Mouse (Mus musculus): ENCODE measurements around the gene Asb16. TPM values are rescaled to one million over a fixed set of nuclear protein-coding genes. Genes with fewer than 3 reads are reported as not detected.
"Not testable (repeated sequence)": the region's sequence is repeated elsewhere in the genome, so short reads cannot be mapped to it uniquely, and the experiment has no call there.

Gene Asb16
- polyA plus RNA-seq, 1 experiment from 2014 or later = 0.22 TPM

DNA sequence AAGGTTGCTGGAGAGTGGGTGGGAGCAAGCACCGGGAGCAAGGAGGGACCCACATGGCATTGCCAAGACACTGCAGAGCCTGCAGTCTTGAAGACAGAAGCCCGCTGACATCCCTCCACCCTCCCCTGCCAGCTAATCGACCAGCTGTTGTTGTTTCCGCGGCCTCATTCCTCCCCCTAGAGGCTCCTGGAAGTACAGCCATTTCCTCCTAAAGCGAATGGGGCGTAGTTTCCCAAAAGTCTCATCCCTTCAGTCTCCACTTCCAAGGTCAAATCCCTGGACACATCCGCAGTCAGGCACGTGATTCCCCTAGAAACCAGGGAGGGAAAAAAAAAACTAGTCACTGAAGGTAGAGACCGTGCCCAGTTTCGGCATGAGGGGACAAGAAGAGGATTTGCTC, 1.1 kb upstream of the Asb16 start:
- 9% methylated on average over 11 of the region's 11 CpGs for WGBS
- Histone ChIP-seq H3K27me3 (no peaks in the 10 kb centered on the region), H3K36me3 (peaks cover 21% of the 10 kb centered on the region), H3K4me3 (no peak overlapping the region), H3K27ac (no peak overlapping the region), H3K4me1 (peaks cover 11% of the 10 kb centered on the region), H3K9ac (no peak overlapping the region), H3K4me2 (replicated peaks) (peak overlapping the region; percentile 34; the same call in 1 of the 2 replicates), H3K9me3 (no peaks in the 10 kb centered on the region)
- ATAC-seq (ENCODE audit: low FRiP score, low read depth) = peak; percentile 54

DNA sequence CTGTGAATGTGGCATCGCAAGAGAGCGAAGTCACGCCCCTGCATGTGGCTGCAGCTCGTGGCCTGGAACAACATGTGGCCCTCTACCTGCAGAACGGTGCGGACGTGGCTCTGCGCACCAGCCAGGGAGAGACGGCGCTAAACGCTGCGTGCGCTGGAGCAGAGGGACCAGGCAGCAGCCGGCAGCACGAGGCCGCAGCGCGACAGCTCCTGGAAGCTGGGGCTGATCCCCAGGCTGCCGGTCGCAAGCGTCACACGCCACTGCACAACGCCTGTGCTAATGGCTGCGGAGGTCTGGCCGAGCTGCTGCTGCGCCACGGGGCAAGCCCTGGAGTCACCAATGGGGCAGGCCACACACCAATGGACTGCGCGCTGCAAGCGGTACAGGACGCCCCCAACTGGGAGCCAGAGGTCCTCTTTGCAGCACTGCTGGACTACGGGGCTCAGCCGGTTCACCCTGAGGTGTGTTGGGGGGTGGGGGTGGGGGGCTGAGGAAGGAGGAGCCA, 7.9 kb downstream of the Asb16 start:
- Histone ChIP-seq H3K9me3 (no peaks in the 10 kb centered on the region), H3K36me3 (no peaks in the 10 kb centered on the region), H3K4me3 (peak overlapping the region; percentile 50), H3K4me2 (replicated peaks) (peak overlapping the region; percentile 87), H3K27me3 (peaks cover 8% of the 10 kb centered on the region), H3K9ac (peak overlapping the region; percentile 76), H3K4me1 (peaks cover 18% of the 10 kb centered on the region), H3K27ac (0 out of 2 replicates have a peak overlapping the region, but pooled peaks have one; percentile 33)
- peak; percentile 75 for ATAC-seq (ENCODE audit: low FRiP score, low read depth)
- 2% methylated on average over 33 of the region's 33 CpGs for WGBS

DNA sequence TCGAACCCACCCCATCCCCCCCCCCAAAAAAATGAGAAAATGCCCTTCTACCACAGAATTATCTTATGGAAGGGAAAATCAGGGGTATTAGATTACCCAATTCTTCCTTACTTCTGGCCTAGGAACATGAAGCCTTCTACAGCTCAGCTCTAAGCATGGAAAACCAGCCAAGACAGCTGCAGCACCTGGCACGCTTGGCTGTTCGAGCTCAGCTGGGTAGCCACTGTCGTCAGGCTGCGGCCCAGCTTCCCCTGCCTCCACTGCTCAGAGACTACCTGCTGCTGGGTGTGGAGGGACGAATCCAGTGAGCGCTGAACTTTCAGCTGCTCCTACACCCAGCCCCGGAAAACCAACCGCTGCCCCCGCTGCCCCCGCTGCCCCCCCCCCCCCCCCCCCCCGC, 9.2 kb downstream of the Asb16 start:
- H3K9ac ChIP-seq = no peak overlapping the region
- H3K4me3 ChIP-seq = no peak overlapping the region
- H3K27ac ChIP-seq = no peak overlapping the region
- peaks cover 18% of the 10 kb centered on the region for H3K4me1 ChIP-seq
- H3K27me3 ChIP-seq = peaks cover 8% of the 10 kb centered on the region
- no peaks in the 10 kb centered on the region for H3K9me3 ChIP-seq
- no peak for ATAC-seq (ENCODE audit: low FRiP score, low read depth)
- H3K4me2 ChIP-seq (replicated peaks) = peak overlapping the region; percentile 87; the same call in 1 of the 2 replicates
- no peaks in the 10 kb centered on the region for H3K36me3 ChIP-seq
- 79% methylated on average over 7 of the region's 12 CpGs for WGBS

DNA sequence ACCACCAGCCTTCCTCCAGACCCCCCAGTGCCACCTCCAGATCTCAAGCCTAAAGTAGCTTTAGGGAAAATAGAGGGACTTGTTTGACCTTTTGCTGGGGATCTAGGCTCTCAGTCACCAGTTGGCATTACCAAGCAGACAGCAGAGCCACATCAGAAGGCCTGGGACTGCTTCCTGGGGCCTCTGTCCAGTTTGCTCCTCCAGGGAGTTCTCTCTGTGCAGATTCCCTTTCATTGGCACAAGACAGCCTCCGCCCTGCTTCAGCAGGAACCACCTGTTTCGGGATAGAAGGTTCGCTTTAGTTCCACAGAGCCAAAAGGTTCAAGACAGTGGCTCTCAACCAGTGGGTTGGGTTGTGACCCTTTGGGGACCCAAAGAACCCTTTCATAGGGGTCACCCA, 11.1 kb downstream of the Asb16 start:
- Histone ChIP-seq H3K4me1 (peaks cover 18% of the 10 kb centered on the region), H3K4me2 (replicated peaks) (no peak overlapping the region), H3K9ac (no peak overlapping the region), H3K27me3 (peaks cover 8% of the 10 kb centered on the region), H3K36me3 (no peaks in the 10 kb centered on the region), H3K4me3 (no peak overlapping the region), H3K9me3 (no peaks in the 10 kb centered on the region), H3K27ac (no peak overlapping the region)
- ATAC-seq (ENCODE audit: low FRiP score, low read depth) = no peak
- 89% methylated on average over 3 of the region's 3 CpGs for WGBS

DNA sequence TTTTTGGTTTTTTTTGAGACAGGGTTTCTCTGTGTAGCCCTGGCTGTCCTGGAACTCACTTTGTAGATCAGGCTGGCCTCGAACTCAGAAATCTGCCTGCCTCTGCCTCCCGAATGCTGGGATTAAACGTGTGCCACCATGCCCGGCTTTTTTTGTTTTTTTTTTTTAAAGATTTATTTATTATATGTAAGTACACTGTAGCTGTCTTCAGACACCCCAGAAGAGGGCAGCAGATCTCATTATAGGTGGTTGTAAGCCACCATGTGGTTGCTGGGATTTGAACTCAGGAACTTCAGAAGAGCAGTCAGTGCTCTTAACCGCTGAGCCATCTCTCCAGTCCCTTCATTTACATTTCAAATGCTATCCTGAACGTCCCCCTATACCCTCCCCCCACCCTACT, 11.7 kb downstream of the Asb16 start:
- H3K9ac ChIP-seq; H3K4me3 ChIP-seq; ATAC-seq (ENCODE audit: low FRiP score, low read depth); H3K36me3 ChIP-seq; H3K27me3 ChIP-seq; H3K9me3 ChIP-seq; H3K27ac ChIP-seq; H3K4me2 ChIP-seq (replicated peaks): not testable (repeated sequence)
- peaks cover 18% of the 10 kb centered on the region for H3K4me1 ChIP-seq
- WGBS = 73% methylated on average over 6 of the region's 6 CpGs

DNA sequence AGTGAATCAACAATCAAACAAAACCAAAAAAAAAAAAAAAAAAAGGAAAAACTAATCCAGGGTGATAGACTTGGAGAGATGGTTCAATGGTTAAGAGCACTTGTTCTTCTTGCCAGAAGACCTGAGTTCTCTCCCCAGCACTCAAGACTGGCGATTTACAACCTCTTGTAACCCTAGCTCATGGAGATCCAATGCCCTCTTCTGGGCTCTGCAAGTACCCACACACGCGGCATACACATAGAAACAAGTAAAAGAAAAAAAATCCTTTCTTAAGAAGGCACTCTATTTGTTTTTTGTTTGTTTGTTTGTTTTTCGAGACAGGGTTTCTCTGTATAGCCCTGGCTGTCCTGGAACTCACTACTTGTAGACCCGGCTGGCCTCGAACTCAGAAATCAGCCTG, 15.4 kb downstream of the Asb16 start:
- Histone ChIP-seq H3K36me3 (peaks cover 19% of the 10 kb centered on the region), H3K4me1 (peaks cover 13% of the 10 kb centered on the region), H3K9ac (no peak overlapping the region), H3K27ac (peak overlapping the region; percentile 79; the same call in 1 of the 2 replicates), H3K27me3 (no peaks in the 10 kb centered on the region), H3K9me3 (no peaks in the 10 kb centered on the region), H3K4me3 (peak overlapping the region; percentile 81), H3K4me2 (replicated peaks) (peak overlapping the region; percentile 86)
- ATAC-seq (ENCODE audit: low FRiP score, low read depth) = no peak
- 84% methylated on average over 6 of the region's 6 CpGs for WGBS

DNA sequence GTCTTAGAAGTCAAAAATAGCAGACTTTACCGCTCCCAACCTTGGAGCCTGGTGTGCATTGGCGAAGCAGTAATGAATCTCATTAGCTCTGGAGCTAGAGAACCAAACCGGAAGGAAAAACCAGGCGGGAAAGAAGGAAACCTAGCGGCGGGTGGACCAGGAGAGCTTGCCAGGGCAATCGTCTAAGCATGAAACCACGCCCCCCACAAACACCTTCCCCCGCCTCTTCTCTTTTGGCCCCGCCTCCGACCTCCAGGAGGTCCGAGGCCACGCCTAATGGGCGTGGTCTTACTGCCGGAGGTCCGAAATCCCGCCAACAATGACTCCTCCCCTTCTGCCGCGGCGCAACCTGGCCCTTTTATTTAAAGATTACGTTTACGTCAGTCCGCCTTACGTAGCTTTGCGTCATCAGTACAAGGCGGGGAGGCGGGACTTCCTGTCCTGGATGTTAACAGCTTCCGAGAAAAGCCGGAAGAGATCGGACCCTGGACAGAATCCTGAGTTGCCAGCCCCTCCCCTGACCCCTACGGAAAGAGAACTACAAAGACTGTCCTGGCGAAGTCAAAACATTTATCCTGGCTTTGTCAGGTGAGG, 16.1 kb downstream of the Asb16 start, which contains the start of gene Tmub2:
TSS of gene Tmub2 (plus strand) at position 431 of the 594 bp plus-strand sequence.
- Histone ChIP-seq H3K27ac (peak within 1 kb of the TSS; percentile 79), H3K4me3 (peak within 1 kb of the TSS; percentile 81), H3K4me2 (replicated peaks) (peak within 1 kb of the TSS; percentile 86), H3K4me1 (peaks cover 15% of the 10 kb centered on the region), H3K27me3 (no peaks in the 10 kb centered on the region), H3K36me3 (peaks cover 23% of the 10 kb centered on the region), H3K9me3 (no peaks in the 10 kb centered on the region), H3K9ac (peak within 1 kb of the TSS; percentile 90)
- peak; percentile 93 for ATAC-seq (ENCODE audit: low FRiP score, low read depth)
- WGBS = under 1% methylated on average over 32 of the region's 32 CpGs

DNA sequence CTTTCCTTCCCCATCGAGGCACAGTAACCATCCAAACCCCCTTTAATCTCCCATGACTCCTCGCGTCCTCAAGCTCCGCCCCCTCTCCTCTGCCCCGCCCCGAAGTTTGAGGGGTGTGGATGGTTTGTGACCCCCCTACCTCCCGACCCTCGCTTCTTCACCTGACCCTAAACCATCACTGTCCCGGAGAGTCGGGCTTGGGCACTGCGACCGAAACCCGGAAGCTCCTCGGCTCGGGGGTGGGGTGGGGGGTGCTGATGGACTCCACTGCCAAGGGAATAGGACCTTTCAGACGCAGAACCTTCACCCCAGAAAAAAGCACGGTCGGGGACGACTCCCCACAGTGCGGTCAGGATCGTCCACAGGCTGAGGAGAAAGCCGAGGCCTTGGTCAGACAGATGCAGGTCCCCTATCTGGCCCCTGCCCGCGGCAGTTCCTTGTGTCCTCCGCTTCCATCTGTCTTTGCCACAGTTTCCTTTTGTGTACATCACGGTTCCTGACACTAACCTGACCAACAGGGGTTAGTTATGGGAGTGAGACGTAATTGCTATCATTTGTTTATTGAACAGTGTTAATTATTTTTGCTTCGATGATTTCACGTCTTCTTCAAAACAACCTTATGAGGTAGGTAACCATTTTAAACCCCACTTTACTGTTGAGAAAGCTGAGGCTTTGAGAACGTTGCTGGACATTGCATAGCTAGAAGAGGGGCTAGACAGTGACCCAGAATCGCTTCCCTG, 16.7 kb downstream of the Asb16 start:
- H3K27me3 ChIP-seq = no peaks in the 10 kb centered on the region
- H3K27ac ChIP-seq = peak overlapping the region; percentile 67
- H3K36me3 ChIP-seq = peaks cover 29% of the 10 kb centered on the region
- 3% methylated on average over 31 of the region's 31 CpGs for WGBS
- H3K9me3 ChIP-seq = no peaks in the 10 kb centered on the region
- H3K4me1 ChIP-seq = peaks cover 16% of the 10 kb centered on the region
- H3K4me3 ChIP-seq = peak overlapping the region; percentile 81
- H3K9ac ChIP-seq = peak overlapping the region; percentile 90
- H3K4me2 ChIP-seq (replicated peaks) = peak overlapping the region; percentile 86
- peak; percentile 73 for ATAC-seq (ENCODE audit: low FRiP score, low read depth)

DNA sequence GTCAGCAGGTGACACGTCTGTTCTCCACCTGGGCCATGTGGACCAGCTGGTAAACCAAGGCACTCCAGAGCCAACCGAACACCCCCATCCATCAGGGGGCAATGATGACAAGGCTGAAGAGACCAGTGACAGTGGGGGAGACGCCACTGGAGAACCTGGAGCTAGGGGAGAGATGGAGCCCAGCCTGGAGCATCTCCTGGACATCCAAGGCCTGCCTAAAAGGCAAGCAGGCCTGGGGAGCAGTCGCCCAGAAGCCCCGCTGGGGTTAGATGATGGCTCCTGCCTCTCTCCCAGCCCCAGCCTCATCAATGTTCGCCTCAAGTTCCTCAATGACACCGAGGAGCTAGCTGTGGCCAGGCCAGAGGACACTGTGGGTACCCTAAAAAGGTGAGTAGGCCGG, 18.9 kb downstream of the Asb16 start:
- H3K4me1 ChIP-seq = peaks cover 16% of the 10 kb centered on the region
- H3K9me3 ChIP-seq = no peaks in the 10 kb centered on the region
- ATAC-seq (ENCODE audit: low FRiP score, low read depth) = no peak
- H3K4me2 ChIP-seq (replicated peaks) = no peak overlapping the region
- 86% methylated on average over 8 of the region's 8 CpGs for WGBS
- H3K9ac ChIP-seq = no peak overlapping the region
- H3K36me3 ChIP-seq = peaks cover 51% of the 10 kb centered on the region
- H3K27ac ChIP-seq = no peak overlapping the region
- no peak overlapping the region for H3K4me3 ChIP-seq
- H3K27me3 ChIP-seq = no peaks in the 10 kb centered on the region

DNA sequence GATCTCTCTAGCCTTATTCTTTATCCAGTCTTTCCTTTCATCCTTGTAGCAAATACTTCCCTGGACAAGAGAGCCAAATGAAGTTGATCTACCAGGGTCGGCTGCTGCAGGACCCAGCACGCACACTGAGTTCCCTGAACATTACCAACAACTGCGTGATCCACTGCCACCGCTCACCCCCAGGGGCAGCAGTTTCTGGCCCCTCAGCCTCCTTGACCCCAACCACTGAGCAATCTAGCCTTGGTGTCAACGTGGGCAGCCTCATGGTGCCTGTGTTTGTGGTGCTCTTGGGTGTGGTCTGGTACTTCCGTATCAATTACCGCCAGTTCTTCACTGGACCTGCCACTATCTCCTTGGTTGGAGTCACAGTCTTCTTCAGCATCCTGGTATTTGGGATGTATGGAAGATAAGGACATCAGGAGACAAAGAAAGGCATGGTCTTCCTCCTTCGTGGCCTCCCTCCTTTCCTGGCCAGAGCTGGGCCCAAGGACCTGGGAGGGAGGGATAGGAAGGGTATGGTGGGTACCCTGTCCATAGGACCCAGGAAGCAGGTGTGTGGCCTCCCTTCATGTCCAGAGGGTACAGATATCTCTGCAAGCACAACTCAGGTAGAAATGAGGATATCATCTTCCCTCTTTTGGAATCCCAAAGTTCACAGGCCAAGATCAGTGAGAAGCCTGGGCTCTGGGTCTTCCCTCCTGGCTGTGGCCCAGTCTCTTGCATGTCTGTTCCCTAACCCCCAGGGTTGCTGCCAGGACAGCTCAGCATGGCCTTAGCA, 19.7 kb downstream of the Asb16 start:
- H3K9ac ChIP-seq = no peak overlapping the region
- H3K36me3 ChIP-seq = peaks cover 59% of the 10 kb centered on the region
- H3K4me2 ChIP-seq (replicated peaks) = no peak overlapping the region
- ATAC-seq (ENCODE audit: low FRiP score, low read depth) = no peak
- WGBS = 91% methylated on average over 8 of the region's 8 CpGs
- H3K27ac ChIP-seq = peak overlapping the region; percentile 22; the same call in 1 of the 2 replicates
- no peaks in the 10 kb centered on the region for H3K9me3 ChIP-seq
- no peak overlapping the region for H3K4me3 ChIP-seq
- H3K27me3 ChIP-seq = no peaks in the 10 kb centered on the region
- H3K4me1 ChIP-seq = peaks cover 16% of the 10 kb centered on the region

DNA sequence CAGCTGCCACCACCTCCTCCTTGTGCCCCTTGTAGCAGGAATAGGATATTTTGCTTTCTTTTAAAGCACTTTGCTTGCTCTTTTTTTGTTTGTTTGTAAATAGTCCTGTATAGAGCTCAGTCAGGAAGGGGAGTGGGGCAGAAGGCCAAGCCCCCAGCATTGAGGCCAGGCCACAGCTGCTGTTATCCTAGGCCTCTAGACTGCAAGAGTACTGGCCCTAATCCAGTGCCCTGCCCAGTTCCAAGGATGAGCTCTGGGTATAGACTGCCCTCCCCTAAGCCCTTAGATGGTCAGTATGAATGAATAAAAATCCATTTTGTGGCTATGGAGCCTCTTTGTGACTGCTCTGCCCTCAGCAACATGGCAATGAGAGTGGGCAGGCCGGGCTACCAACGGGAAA, 20.4 kb downstream of the Asb16 start:
- Histone ChIP-seq H3K9ac (no peak overlapping the region), H3K27ac (peak overlapping the region; percentile 22; the same call in 1 of the 2 replicates), H3K27me3 (no peaks in the 10 kb centered on the region), H3K36me3 (peaks cover 66% of the 10 kb centered on the region), H3K4me1 (peaks cover 19% of the 10 kb centered on the region), H3K9me3 (no peaks in the 10 kb centered on the region), H3K4me3 (no peak overlapping the region), H3K4me2 (replicated peaks) (no peak overlapping the region)
- no peak for ATAC-seq (ENCODE audit: low FRiP score, low read depth)
- 81% methylated on average over 2 of the region's 2 CpGs for WGBS
